Mouse (Mus musculus): ENCODE results near the gene Pcnt.

The Pcnt gene

GRCm38 (mm10) chr10:76316194-76316593 lies 126.4 kb downstream of the Pcnt start:
- DNase-seq (ENCODE audit: low spot score) = no peak

DNA sequence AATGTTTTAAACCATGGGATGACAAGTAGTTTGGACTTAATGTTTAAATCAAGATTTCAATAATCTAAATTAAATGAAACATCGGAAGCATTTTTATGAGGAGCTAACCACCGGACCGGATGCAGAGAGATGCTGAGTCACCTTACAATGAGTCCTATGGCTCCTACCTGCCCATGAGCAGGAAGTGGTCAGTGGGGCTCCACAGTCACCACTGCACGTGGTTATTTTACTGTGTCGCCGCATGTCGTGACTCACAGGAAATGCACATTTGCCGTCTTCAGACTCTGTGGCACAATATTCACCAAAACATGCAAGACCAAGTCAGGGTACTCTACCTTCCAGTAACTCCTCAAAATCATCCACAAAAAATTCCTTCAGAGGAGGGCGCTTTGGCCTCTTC lies 135.8 kb downstream of the Pcnt start:
- DNase-seq (ENCODE audit: low spot score) = no peak

Measured in left cerebral cortex, adult 11 months (tissue).